Comparison of ENCODE assay signal across 15 mouse cellular contexts in genomic region chr7:51892224-51892965, GRCm38 (mm10). TPM values are rescaled to one million over a fixed set of nuclear protein-coding genes. Genes with fewer than 3 reads are reported as not detected.
DNase-seq lines count a peak whose midpoint lies in the region; ATAC-seq lines count a peak whose summit lies in the region.
"Had no signal": no experiment of that assay in that cellular context is flagged by ENCODE, and none has a peak within 500 bp of the region (broad histone marks: within the 10 kb centered on the region; RNA-seq: fewer than 3 reads in every experiment).

No protein-coding gene starts in this region.

- WGBS in limb, embryonic 13.5 days: 86% methylated on average over 1 of the region's 1 CpGs

- H3K36me3 ChIP-seq in limb, embryonic 13.5 days: peaks cover 26% of the 10 kb centered on the region
- H3K36me3 ChIP-seq: hindbrain, embryonic 10.5 days had no signal

- ATAC-seq in limb, embryonic 13.5 days (ENCODE audit: low FRiP score, low read depth): no peak

- no peak overlapping the region for H3K4me2 ChIP-seq in limb, embryonic 13.5 days (replicated peaks)
- H3K4me2 ChIP-seq: midbrain, embryonic 11.5 days; neural tube, embryonic 15.5 days had no signal

- no peaks in the 10 kb centered on the region for H3K27me3 ChIP-seq in limb, embryonic 13.5 days
- H3K27me3 ChIP-seq: neural tube, embryonic 15.5 days had no signal

- peak overlapping the region; percentile 7; the same call in 1 of the 2 replicates for H3K27ac ChIP-seq in limb, embryonic 13.5 days
- H3K27ac ChIP-seq: hindbrain, embryonic 10.5 days; neural tube, embryonic 15.5 days had no signal

- DNase-seq in 3T3-L1 (ENCODE audit: low read depth, low spot score): peak; percentile 85
- peak; percentile 13 for DNase-seq in CD4-positive, CD25-positive, alpha-beta regulatory T cell, adult 2 months (ENCODE audit: low read depth, low spot score)
- peak; percentile 62 for DNase-seq in NIH3T3 (ENCODE audit: low read depth)
- no peak for DNase-seq in spleen, adult 12 weeks (ENCODE audit: low spot score)
- DNase-seq in adrenal gland, postnatal 14 days: no peak
- DNase-seq in urinary bladder, postnatal 10 days (ENCODE audit: low spot score): no peak
- DNase-seq: adrenal gland, postnatal 10 days; cerebellum, adult 11-12 months; gastrocnemius, postnatal 25 days; lung, adult 18-20 months; thymus, postnatal 4 days had no signal

- H3K4me1 ChIP-seq in limb, embryonic 13.5 days: peaks cover 52% of the 10 kb centered on the region
- H3K4me1 ChIP-seq: hindbrain, embryonic 10.5 days; neural tube, embryonic 15.5 days had no signal

- no peaks in the 10 kb centered on the region for H3K9me3 ChIP-seq in limb, embryonic 13.5 days
- H3K9me3 ChIP-seq: hindbrain, embryonic 10.5 days; neural tube, embryonic 15.5 days had no signal

- no peak overlapping the region for H3K4me3 ChIP-seq in limb, embryonic 13.5 days
- H3K4me3 ChIP-seq: hindbrain, embryonic 10.5 days; neural tube, embryonic 15.5 days had no signal

- H3K9ac ChIP-seq in limb, embryonic 13.5 days: no peak overlapping the region
- H3K9ac ChIP-seq: neural tube, embryonic 15.5 days had no signal

RNA-seq across cellular contexts. Expression of gene Fancf, which starts 30.3 kb away (rescaled TPM):
- polyA plus RNA-seq in limb, embryonic 13.5 days (2015; fragmentation: Nextera tagmentation; extraction: Ambion mirVana): 13.5 and 15.0 TPM in 2 replicates
- 8.6 and 9.2 TPM in 2 replicates for total RNA-seq in adrenal gland, postnatal 14 days (2021)

RNA-seq across cellular contexts. Expression of gene Gas2, which starts 30.6 kb away (rescaled TPM):
- 319 and 338 TPM in 2 replicates for polyA plus RNA-seq in limb, embryonic 13.5 days (2015; fragmentation: Nextera tagmentation; extraction: Ambion mirVana)
- 31.3 and 36.4 TPM in 2 replicates for total RNA-seq in adrenal gland, postnatal 14 days (2021)

Comparison
In these comparisons a context has a peak if more than half of its experiments do, and no peak if none do; other contexts are left out.
1. DNase-seq: peak in 3T3-L1 (single experiment), CD4-positive, CD25-positive, alpha-beta regulatory T cell, adult 2 months (single experiment) and NIH3T3 (single experiment); none in spleen, adult 12 weeks (single experiment), adrenal gland, postnatal 14 days (single experiment) and urinary bladder, postnatal 10 days (single experiment).